Mouse (Mus musculus): Measurements from ENCODE around the gene Vps37c.

DNA sequence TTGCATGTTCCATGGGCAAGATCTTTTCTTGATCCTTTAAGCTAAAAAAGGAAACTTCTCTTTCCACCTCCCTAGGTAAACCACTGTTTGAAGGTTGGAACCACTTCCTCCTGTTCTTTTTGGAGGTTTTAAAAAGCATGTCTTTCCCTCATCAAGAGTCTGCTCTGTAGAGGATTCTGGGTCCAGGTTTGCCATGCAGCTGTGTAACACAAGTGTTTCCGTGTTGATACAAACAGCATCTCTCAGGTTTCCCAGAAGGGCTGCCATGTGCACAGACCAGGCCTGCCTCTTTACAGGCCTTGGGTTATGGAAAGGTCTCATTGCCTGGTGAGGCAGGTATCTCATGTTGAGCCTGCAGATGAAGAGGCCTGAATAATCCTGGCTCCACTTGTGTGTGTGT lies 63.1 kb downstream of the Vps37c start:
- TF ChIP-seq CTCF (IDR thresholded peaks at IDR 0.05; ENCODE audit: control insufficient read depth, insufficient read depth, insufficient replicate concordance, low read depth, low read length) (no peak), POLR2A (IDR thresholded peaks at IDR 0.05; ENCODE audit: control insufficient read depth, low read depth, low read length) (no peak)
